Mouse (Mus musculus): ENCODE results near the gene Slc38a4. TPM values are rescaled to one million over a fixed set of nuclear protein-coding genes. Genes with fewer than 3 reads are reported as not detected.

The Slc38a4 gene
- polyA plus RNA-seq (2015; fragmentation: Nextera tagmentation; extraction: Ambion mirVana): 70.0 and 74.0 TPM in 2 replicates

- H3K9ac ChIP-seq: peak within 1 kb of the TSS; percentile 63
- 53% methylated on average over 9 of the region's 9 CpGs for WGBS
- H3K9me3 ChIP-seq: no peaks in the 10 kb centered on the region
- no peaks in the 10 kb centered on the region; the same call in 1 of the 2 replicates for H3K4me1 ChIP-seq
- H3K27me3 ChIP-seq: no peaks in the 10 kb centered on the region
- peak; percentile 84 for ATAC-seq (ENCODE audit: borderline replicate concordance, extremely low read depth, low FRiP score, low TSS enrichment)
- no peaks in the 10 kb centered on the region for H3K36me3 ChIP-seq
- peak within 1 kb of the TSS; percentile 61 for H3K27ac ChIP-seq
- H3K4me2 ChIP-seq: peak within 1 kb of the TSS; percentile 83
- H3K4me3 ChIP-seq: peak within 1 kb of the TSS; percentile 52
These were observed at the start of gene Slc38a4 for GRCm38 (mm10) chr15:97055794-97056193. Gene Slc38a4, minus strand, starts transcription at chr15:97055956.

- no peak for ATAC-seq (ENCODE audit: borderline replicate concordance, extremely low read depth, low FRiP score, low TSS enrichment)
- 17% methylated on average over 3 of the region's 3 CpGs for WGBS
- Histone ChIP-seq H3K4me1 (peaks cover 37% of the 10 kb centered on the region), H3K9me3 (no peaks in the 10 kb centered on the region), H3K4me3 (no peak overlapping the region), H3K27ac (no peak overlapping the region), H3K4me2 (no peak overlapping the region), H3K27me3 (no peaks in the 10 kb centered on the region), H3K36me3 (no peaks in the 10 kb centered on the region), H3K9ac (no peak overlapping the region)
These were observed 49.2 kb upstream of the Slc38a4 start for GRCm38 (mm10) chr15:97104889-97105391.

- Histone ChIP-seq H3K4me3 (no peak overlapping the region), H3K36me3 (no peaks in the 10 kb centered on the region), H3K4me2 (no peak overlapping the region), H3K4me1 (peaks cover 37% of the 10 kb centered on the region), H3K27ac (no peak overlapping the region), H3K27me3 (no peaks in the 10 kb centered on the region), H3K9ac (no peak overlapping the region), H3K9me3 (no peaks in the 10 kb centered on the region)
- no peak for ATAC-seq (ENCODE audit: borderline replicate concordance, extremely low read depth, low FRiP score, low TSS enrichment)
- 90% methylated on average over 3 of the region's 3 CpGs for WGBS
These were observed 48.3 kb upstream of the Slc38a4 start for GRCm38 (mm10) chr15:97104048-97104447.

GRCm38 (mm10) chr15:97102811-97103210, 47.1 kb upstream of the Slc38a4 start:
- Histone ChIP-seq H3K9ac (no peak overlapping the region), H3K4me2 (no peak overlapping the region), H3K4me3 (no peak overlapping the region), H3K9me3 (no peaks in the 10 kb centered on the region), H3K4me1 (peaks cover 33% of the 10 kb centered on the region), H3K36me3 (no peaks in the 10 kb centered on the region), H3K27ac (peak overlapping the region; percentile 81), H3K27me3 (no peaks in the 10 kb centered on the region)
- WGBS: 23% methylated on average over 10 of the region's 10 CpGs
- ATAC-seq (ENCODE audit: borderline replicate concordance, extremely low read depth, low FRiP score, low TSS enrichment): peak; percentile 74

- H3K27ac ChIP-seq: peak overlapping the region; percentile 81
- no peak overlapping the region for H3K4me3 ChIP-seq
- H3K4me2 ChIP-seq: no peak overlapping the region
- H3K27me3 ChIP-seq: no peaks in the 10 kb centered on the region
- peaks cover 33% of the 10 kb centered on the region for H3K4me1 ChIP-seq
- peak; percentile 53; the same call in 1 of the 2 replicates for ATAC-seq (ENCODE audit: borderline replicate concordance, extremely low read depth, low FRiP score, low TSS enrichment)
- H3K9me3 ChIP-seq: no peaks in the 10 kb centered on the region
- H3K36me3 ChIP-seq: no peaks in the 10 kb centered on the region
- H3K9ac ChIP-seq: no peak overlapping the region
- WGBS: 67% methylated on average over 5 of the region's 5 CpGs
These were observed 46.4 kb upstream of the Slc38a4 start for GRCm38 (mm10) chr15:97102181-97102580.

- Histone ChIP-seq H3K9ac (no peak overlapping the region), H3K27me3 (no peaks in the 10 kb centered on the region), H3K4me1 (peaks cover 15% of the 10 kb centered on the region; the same call in 1 of the 2 replicates), H3K4me3 (no peak overlapping the region), H3K27ac (no peak overlapping the region), H3K9me3 (no peaks in the 10 kb centered on the region; the same call in 1 of the 2 replicates), H3K36me3 (no peaks in the 10 kb centered on the region), H3K4me2 (no peak overlapping the region)
- ATAC-seq (ENCODE audit: borderline replicate concordance, extremely low read depth, low FRiP score, low TSS enrichment): no peak
- 91% methylated on average over 10 of the region's 10 CpGs for WGBS
These were observed 43.3 kb upstream of the Slc38a4 start for GRCm38 (mm10) chr15:97099101-97099500.

- no peak for ATAC-seq (ENCODE audit: borderline replicate concordance, extremely low read depth, low FRiP score, low TSS enrichment)
- no peaks in the 10 kb centered on the region for H3K27me3 ChIP-seq
- H3K4me1 ChIP-seq: peaks cover 6% of the 10 kb centered on the region; the same call in 1 of the 2 replicates
- no peak overlapping the region for H3K9ac ChIP-seq
- H3K9me3 ChIP-seq: no peaks in the 10 kb centered on the region; the same call in 1 of the 2 replicates
- H3K4me3 ChIP-seq: no peak overlapping the region
- no peak overlapping the region for H3K4me2 ChIP-seq
- 75% methylated on average over 4 of the region's 4 CpGs for WGBS
- no peak overlapping the region for H3K27ac ChIP-seq
- H3K36me3 ChIP-seq: no peaks in the 10 kb centered on the region
These were observed 41.8 kb upstream of the Slc38a4 start for GRCm38 (mm10) chr15:97097548-97097947.

GRCm38 (mm10) chr15:97089526-97089925, 33.8 kb upstream of the Slc38a4 start:
- peak overlapping the region; percentile 39 for H3K4me2 ChIP-seq
- H3K4me3 ChIP-seq: no peak overlapping the region
- 18% methylated on average over 6 of the region's 6 CpGs for WGBS
- no peaks in the 10 kb centered on the region; the same call in 1 of the 2 replicates for H3K9me3 ChIP-seq
- no peak overlapping the region for H3K9ac ChIP-seq
- H3K36me3 ChIP-seq: no peaks in the 10 kb centered on the region
- no peaks in the 10 kb centered on the region for H3K27me3 ChIP-seq
- ATAC-seq (ENCODE audit: borderline replicate concordance, extremely low read depth, low FRiP score, low TSS enrichment): no peak
- peak overlapping the region; percentile 49 for H3K27ac ChIP-seq
- H3K4me1 ChIP-seq: peaks cover 10% of the 10 kb centered on the region

- H3K27ac ChIP-seq: no peak overlapping the region
- H3K36me3 ChIP-seq: no peaks in the 10 kb centered on the region
- H3K4me2 ChIP-seq: peak overlapping the region; percentile 3; the same call in 1 of the 2 replicates
- H3K4me3 ChIP-seq: no peak overlapping the region
- H3K4me1 ChIP-seq: peaks cover 10% of the 10 kb centered on the region
- 23% methylated on average over 5 of the region's 5 CpGs for whole genome bisulfite sequencing
- H3K27me3 ChIP-seq: no peaks in the 10 kb centered on the region
- no peaks in the 10 kb centered on the region for H3K9me3 ChIP-seq
- no peak overlapping the region for H3K9ac ChIP-seq
- ATAC-seq (ENCODE audit: borderline replicate concordance, extremely low read depth, low FRiP score, low TSS enrichment): peak; percentile 60; the same call in 1 of the 2 replicates
These were observed 30.1 kb upstream of the Slc38a4 start for GRCm38 (mm10) chr15:97085833-97086232.

- peaks cover 14% of the 10 kb centered on the region for H3K4me1 ChIP-seq
- WGBS: 64% methylated on average over 6 of the region's 6 CpGs
- peak; percentile 39; the same call in 1 of the 2 replicates for ATAC-seq (ENCODE audit: borderline replicate concordance, extremely low read depth, low FRiP score, low TSS enrichment)
- no peak overlapping the region for H3K9ac ChIP-seq
- H3K27me3 ChIP-seq: no peaks in the 10 kb centered on the region
- no peak overlapping the region for H3K4me2 ChIP-seq
- no peaks in the 10 kb centered on the region for H3K9me3 ChIP-seq
- 0 out of 2 replicates have a peak overlapping the region, but pooled peaks have one; percentile 10 for H3K27ac ChIP-seq
- H3K4me3 ChIP-seq: no peak overlapping the region
- no peaks in the 10 kb centered on the region for H3K36me3 ChIP-seq
These were observed 21.9 kb upstream of the Slc38a4 start for GRCm38 (mm10) chr15:97077665-97078064.

- no peaks in the 10 kb centered on the region for H3K36me3 ChIP-seq
- peaks cover 14% of the 10 kb centered on the region for H3K4me1 ChIP-seq
- H3K9me3 ChIP-seq: no peaks in the 10 kb centered on the region
- H3K4me3 ChIP-seq: no peak overlapping the region
- H3K9ac ChIP-seq: no peak overlapping the region
- 0 out of 2 replicates have a peak, but pooled peaks have one; percentile 19 for ATAC-seq (ENCODE audit: borderline replicate concordance, extremely low read depth, low FRiP score, low TSS enrichment)
- no peak overlapping the region for H3K4me2 ChIP-seq
- no peaks in the 10 kb centered on the region for H3K27me3 ChIP-seq
- WGBS: 47% methylated on average over 3 of the region's 3 CpGs
- H3K27ac ChIP-seq: peak overlapping the region; percentile 6; the same call in 1 of the 2 replicates
These were observed 20.3 kb upstream of the Slc38a4 start for GRCm38 (mm10) chr15:97076092-97076491.

GRCm38 (mm10) chr15:97075240-97075639, 19.5 kb upstream of the Slc38a4 start:
- Histone ChIP-seq H3K9ac (no peak overlapping the region), H3K27me3 (no peaks in the 10 kb centered on the region), H3K4me1 (peaks cover 14% of the 10 kb centered on the region), H3K36me3 (no peaks in the 10 kb centered on the region), H3K4me2 (no peak overlapping the region), H3K9me3 (no peaks in the 10 kb centered on the region), H3K4me3 (no peak overlapping the region), H3K27ac (no peak overlapping the region; the same call in 1 of the 2 replicates)
- ATAC-seq (ENCODE audit: borderline replicate concordance, extremely low read depth, low FRiP score, low TSS enrichment): no peak
- 51% methylated on average over 4 of the region's 4 CpGs for WGBS

Measured in lung, embryonic 15.5 days (tissue).